Mouse (Mus musculus): ENCODE results near the gene Cyp2j12. TPM values are rescaled to one million over a fixed set of nuclear protein-coding genes. Genes with fewer than 3 reads are reported as not detected.
"Not testable (repeated sequence)": the region's sequence is repeated elsewhere in the genome, so short reads cannot be mapped to it uniquely, and the experiment has no call there.

The Cyp2j12 gene
- not detected for total RNA-seq (2021)
- long read RNA-seq, experiment 1, result 0 reads
- long read RNA-seq, experiment 2, result 0 reads

DNA sequence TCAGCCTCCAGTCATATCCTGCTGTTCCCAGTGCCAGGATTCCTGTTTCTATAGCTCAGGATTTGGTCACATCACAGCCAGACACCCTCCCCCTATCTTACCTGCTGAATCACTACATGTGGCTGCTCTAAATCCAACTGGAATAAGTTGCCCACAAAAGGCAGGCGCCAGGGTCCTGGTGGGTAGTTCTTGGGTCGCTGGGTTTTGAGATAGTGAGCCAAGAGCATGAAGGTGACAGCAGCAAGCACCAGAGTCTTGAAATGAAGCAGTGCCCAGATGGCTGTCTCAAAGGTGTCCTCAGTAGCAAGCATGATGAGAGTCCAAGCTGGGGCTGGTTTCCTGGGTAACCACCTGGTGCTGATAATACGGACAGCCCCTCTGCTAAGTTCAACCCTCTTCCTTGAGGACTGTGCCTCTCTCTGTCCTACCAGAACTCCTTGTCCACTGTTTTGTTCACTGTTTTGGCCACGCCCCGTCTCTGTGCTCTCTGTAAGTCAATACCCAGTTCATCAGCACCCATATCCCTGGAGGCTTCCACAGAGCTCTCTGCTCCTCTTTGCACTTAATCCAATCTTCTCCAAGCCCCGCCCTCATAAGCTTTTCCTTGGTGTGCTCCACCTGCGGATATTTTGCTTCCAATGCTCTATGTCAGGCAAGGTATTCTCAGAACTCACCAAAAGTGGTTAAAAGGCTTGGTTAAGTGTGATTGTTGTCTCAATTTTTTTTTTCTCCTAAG is at the start of gene Cyp2j12:
Gene Cyp2j12, minus strand, starts transcription at position 421 of the 736 bp plus-strand sequence.
- no peak for DNase-seq

- not testable (repeated sequence) for DNase-seq
These were observed 48.4 kb upstream of the Cyp2j12 start for GRCm38 (mm10) chr4:96189321-96189720.

DNA sequence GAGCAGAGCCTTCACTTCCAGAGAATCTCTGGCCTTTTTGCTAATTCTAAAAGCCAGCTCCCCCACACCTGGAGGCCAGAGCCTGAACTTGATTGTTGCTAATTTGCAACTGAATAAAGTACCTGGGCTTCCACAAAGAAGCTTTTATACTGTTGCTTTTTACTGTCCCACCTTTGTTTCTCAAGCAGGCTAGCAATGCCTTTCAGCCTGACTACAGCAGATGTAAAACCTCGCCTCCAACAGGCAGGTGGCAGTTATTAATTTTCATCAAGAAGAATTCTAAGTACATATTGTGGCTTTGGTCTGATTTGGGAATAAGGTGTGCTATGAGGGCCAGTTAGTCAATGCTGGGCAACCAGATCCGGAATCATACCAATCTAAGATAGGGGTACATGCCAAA is 47.7 kb upstream of the Cyp2j12 start:
- not testable (repeated sequence) for DNase-seq

DNA sequence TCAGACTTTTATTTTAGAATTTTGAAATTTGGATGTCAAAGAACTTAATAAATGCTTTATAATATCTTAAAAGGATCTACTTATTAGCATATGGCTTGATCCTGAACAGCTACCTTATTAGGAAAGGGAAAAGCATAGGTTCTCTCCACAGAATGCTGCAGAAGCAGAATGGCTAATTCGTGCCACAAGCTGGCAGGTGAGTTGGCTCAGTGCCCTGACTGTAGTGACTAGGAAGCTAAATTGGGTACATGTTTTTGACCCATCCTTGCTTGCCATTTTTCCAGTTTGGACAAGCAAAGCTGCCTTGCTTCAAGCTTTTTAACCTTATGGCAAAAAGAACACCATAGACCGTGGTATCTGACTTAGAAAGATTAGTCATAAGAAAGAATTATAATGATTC is 47.2 kb upstream of the Cyp2j12 start:
- DNase-seq, result not testable (repeated sequence)

GRCm38 (mm10) chr4:96184716-96185115 is 43.8 kb upstream of the Cyp2j12 start:
- DNase-seq, result not testable (repeated sequence)

GRCm38 (mm10) chr4:96162839-96163238 is 21.9 kb upstream of the Cyp2j12 start:
- DNase-seq, result no peak

GRCm38 (mm10) chr4:96161575-96161974 is 20.6 kb upstream of the Cyp2j12 start:
- no peak for DNase-seq

DNA sequence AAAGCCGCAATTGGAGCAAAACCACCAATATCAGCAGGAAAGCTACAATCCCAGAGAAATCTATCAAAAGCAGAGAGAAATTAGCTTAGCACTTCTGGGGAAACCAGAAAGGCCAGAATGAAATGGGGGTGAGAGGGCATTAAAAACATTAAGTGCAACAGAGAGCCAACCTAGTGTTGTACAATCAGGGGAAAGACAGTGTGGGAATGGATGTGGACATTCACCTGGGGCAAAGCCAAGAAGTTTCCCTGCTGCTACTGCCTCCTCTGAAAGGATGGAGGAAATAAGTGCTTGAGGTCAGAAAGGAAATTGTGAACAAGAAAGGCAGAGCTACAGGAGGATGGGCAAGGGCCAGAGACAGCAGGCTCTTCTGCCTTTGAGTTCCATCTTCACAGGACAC is 1.7 kb downstream of the Cyp2j12 start:
- no peak for DNase-seq

DNA sequence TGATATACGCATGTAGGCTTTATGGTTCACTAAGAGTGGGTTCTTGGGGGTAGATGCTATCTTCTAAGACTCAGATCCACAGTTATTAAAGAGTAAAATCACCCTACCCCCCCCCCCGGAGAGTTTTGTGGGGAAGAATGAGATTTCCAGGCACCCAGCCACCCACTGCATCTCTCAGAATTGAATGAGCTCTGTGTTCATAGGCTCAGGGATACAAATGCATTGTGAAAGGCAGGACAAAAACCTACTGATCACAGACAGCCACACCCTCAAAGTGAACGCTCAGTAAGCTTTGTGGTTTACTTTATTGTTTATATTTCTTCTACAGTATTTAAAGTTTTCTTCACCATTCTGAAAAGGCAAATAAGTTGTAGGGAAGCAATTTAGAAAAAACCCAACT is 6.7 kb downstream of the Cyp2j12 start:
- DNase-seq, result no peak

DNA sequence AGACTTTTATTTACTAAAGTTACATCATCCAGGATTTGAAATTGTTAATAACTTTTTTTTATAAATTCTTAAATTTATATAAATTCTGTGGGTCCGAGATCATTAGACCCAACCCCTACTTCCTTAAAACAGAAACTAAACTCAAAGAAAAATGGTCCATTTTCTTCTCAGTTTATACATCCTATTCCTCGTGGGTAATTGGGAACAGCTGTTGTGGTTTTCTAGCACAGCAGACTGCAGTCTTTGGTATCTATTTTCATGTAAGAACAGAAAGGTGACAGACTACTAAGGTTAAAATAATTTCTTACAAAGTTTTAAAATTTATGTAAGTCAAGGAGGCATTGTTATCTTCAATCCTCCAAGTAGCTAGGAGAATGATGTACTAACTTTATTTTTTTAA is 44.1 kb downstream of the Cyp2j12 start:
- no peak for DNase-seq

- DNase-seq, result no peak
These were observed 49.1 kb downstream of the Cyp2j12 start for GRCm38 (mm10) chr4:96091869-96092268.

- DNase-seq, result not testable (repeated sequence)
These were observed 51.5 kb downstream of the Cyp2j12 start for GRCm38 (mm10) chr4:96089356-96090048.

GRCm38 (mm10) chr4:96078308-96078707 is 62.6 kb downstream of the Cyp2j12 start:
- no peak for DNase-seq

DNA sequence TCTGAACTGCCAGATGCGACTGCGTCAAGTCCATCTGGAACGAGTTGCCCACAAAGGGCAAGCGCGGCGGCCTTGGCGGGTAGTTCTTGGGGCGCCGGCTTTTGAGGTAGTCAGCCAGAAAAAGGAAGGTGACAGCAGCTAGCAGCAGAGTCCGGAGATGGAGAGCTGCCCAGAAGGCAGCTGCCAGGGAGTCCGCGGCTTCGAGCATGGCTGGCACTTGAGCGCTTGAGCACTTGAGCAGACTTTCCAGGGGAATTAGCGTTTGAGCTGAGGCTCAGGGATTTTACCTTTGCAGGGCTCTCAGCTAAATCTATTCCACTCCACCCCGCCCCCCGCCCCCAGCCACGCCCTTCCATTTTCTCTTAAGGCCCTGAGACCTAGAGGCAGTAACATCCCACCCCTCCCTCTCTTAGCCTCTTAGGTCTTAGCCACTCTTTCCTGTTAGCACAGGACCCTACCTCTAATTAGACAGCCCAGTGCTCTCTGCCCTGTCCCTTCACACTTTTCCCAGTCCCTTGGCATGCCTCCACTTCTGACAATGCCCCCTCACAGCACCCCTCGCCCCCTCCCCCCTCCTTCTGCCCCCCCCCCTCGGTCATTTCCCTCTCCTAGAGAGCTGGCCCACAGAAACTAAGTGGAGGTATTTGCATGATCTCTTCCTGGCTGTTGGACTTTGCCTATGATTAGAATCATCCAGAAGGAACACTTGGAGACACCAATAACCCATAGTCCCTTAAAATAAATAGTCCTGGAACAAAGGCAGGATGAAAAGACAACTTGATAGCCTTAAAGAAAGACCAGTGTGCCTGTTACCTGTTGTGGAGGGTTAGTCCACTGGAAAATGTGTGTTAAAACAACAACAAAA is 63.5 kb downstream of the Cyp2j12 start, which contains the start of gene Cyp2j13:
Gene Cyp2j13, minus strand, starts transcription at position 286 of the 865 bp plus-strand sequence.
- DNase-seq, result peak; percentile 17

- DNase-seq, result no peak
These were observed 78.9 kb downstream of the Cyp2j12 start for GRCm38 (mm10) chr4:96062045-96062444.

GRCm38 (mm10) chr4:96060106-96060505 is 80.8 kb downstream of the Cyp2j12 start:
- no peak for DNase-seq

Other genes starting within 250 kb of the Cyp2j12 start
- 1 to 10 TPM; 6.5 to 8.6 TPM for gene Hook1, start 173.9 kb downstream of the Cyp2j12 start, total RNA-seq (2021)
- not detected for gene Cyp2j13, start 63.6 kb downstream of the Cyp2j12 start, total RNA-seq (2021)
- not detected for gene Cyp2j7, start 95.5 kb upstream of the Cyp2j12 start, total RNA-seq (2021)
- gene Cyp2j11, start 207.5 kb upstream of the Cyp2j12 start, total RNA-seq (2021), result not detected

Measured in gastrocnemius, postnatal 25 days (tissue).